Mouse (Mus musculus) lung, postnatal 0 days (tissue): Measurements from ENCODE around the gene Fgf9.

Experiments used
- CTCF ChIP-seq: IDR thresholded peaks from 2 replicates; pipeline ENCODE4 v1.5.1; 2016; ENCODE audit warnings: antibody characterized with exemption, mild to moderate bottlenecking
- EP300 ChIP-seq: IDR thresholded peaks from 2 replicates; pipeline ENCODE4 v1.6.1; 2016; ENCODE audit warnings: antibody characterized with exemption, mild to moderate bottlenecking, control low read depth

DNA sequence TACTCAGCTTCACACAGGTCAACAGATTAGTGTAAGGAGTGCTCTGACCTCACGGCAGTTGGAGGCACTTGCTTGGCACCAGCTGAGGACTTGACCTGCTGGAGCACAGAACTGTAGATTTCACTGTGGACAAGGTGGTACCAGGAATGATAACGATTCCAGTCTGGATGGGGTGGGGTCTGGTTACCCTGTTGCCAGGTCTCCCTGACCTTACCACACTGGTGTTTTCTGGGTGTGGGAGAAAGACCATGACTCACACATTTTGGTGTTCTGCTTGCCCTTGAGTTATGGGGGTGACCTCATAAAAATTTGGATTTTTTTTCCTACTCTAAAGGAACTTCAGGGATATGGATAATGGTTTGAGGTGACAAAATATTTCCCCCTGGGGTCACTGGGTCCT, 9.1 kb downstream of the Fgf9 start:
- TF ChIP-seq CTCF (no peak), EP300 (no peak)
